Mouse (Mus musculus) ovary, adult 18-20 months (tissue): ENCODE measurements around the gene Plxnb2.

ENCODE experiments used
- DNase-seq: peaks from one replicate; pipeline ENCODE4 v3.0.0; 2022; ENCODE audit warnings: low spot score, mixed read lengths

Plxnb2 gene

GRCm38 (mm10) chr15:89180571-89181229, at the start of gene Plxnb2:
Plxnb2 (minus strand) TSS chr15:89180788.
- DNase-seq, result peak; percentile 81

GRCm38 (mm10) chr15:89215611-89216233, 35.1 kb upstream of the Plxnb2 start:
- DNase-seq, result no peak

- DNase-seq, result no peak
Measured at GRCm38 (mm10) chr15:89214953-89215352, 34.4 kb upstream of the Plxnb2 start.

GRCm38 (mm10) chr15:89213517-89213916, 32.9 kb upstream of the Plxnb2 start:
- no peak for DNase-seq

- DNase-seq, result no peak
Measured at GRCm38 (mm10) chr15:89212495-89212894, 31.9 kb upstream of the Plxnb2 start.

GRCm38 (mm10) chr15:89211716-89212461, 31.3 kb upstream of the Plxnb2 start:
- DNase-seq, result no peak

GRCm38 (mm10) chr15:89210915-89211715, 30.5 kb upstream of the Plxnb2 start, which contains the start of gene Ppp6r2:
Ppp6r2 (plus strand) TSS chr15:89211553.
- DNase-seq, result peak; percentile 67

- peak; percentile 66 for DNase-seq
Measured at GRCm38 (mm10) chr15:89209886-89210761, 29.5 kb upstream of the Plxnb2 start.

GRCm38 (mm10) chr15:89207457-89207856, 26.9 kb upstream of the Plxnb2 start:
- no peak for DNase-seq

- DNase-seq, result no peak
Measured at GRCm38 (mm10) chr15:89197056-89197455, 16.5 kb upstream of the Plxnb2 start.

GRCm38 (mm10) chr15:89196313-89196706, 15.7 kb upstream of the Plxnb2 start, which contains the start of gene Dennd6b:
Dennd6b (minus strand) TSS chr15:89196496.
- peak; percentile 94 for DNase-seq

GRCm38 (mm10) chr15:89195690-89196312, 15.2 kb upstream of the Plxnb2 start:
- DNase-seq, result peak; percentile 89

GRCm38 (mm10) chr15:89195261-89195681, 14.7 kb upstream of the Plxnb2 start:
- DNase-seq, result no peak

GRCm38 (mm10) chr15:89184937-89185227, 4.3 kb upstream of the Plxnb2 start:
- peak; percentile 42 for DNase-seq

GRCm38 (mm10) chr15:89184141-89184936, 3.8 kb upstream of the Plxnb2 start:
- no peak for DNase-seq

GRCm38 (mm10) chr15:89182842-89183241, 2.3 kb upstream of the Plxnb2 start:
- no peak for DNase-seq

GRCm38 (mm10) chr15:89182328-89182741, 1.7 kb upstream of the Plxnb2 start:
- DNase-seq, result no peak

GRCm38 (mm10) chr15:89181561-89182270, 1.1 kb upstream of the Plxnb2 start:
- no peak for DNase-seq

- DNase-seq, result no peak
Measured at GRCm38 (mm10) chr15:89180081-89180541, 477 bp downstream of the Plxnb2 start.
